Mouse (Mus musculus): ENCODE measurements at regions not wholly inside any gene's neighbourhood (a gene's known extent, or its start where the extent isn't known, plus 50 kb on each side); places are given as distances from the start of the nearest gene placed in this dataset.
"Not testable (repeated sequence)": the region's sequence is repeated elsewhere in the genome, so short reads cannot be mapped to it uniquely, and the experiment has no call there.

GRCm38 (mm10) chr12:14253336-14253735 lies 101.5 kb upstream of the Fam84a start:
- DNase-seq (ENCODE audit: low spot score in 2 of 2), result peak; percentile 27 to 58

- no peak for DNase-seq (ENCODE audit: low spot score in 2 of 2)
Observed at GRCm38 (mm10) chr12:14250124-14250523, 98.3 kb upstream of the Fam84a start.

GRCm38 (mm10) chr12:14242720-14243119 lies 90.9 kb upstream of the Fam84a start:
- DNase-seq (ENCODE audit: low spot score in 2 of 2), result not testable (repeated sequence)

GRCm38 (mm10) chr12:14237699-14238098 lies 85.8 kb upstream of the Fam84a start:
- DNase-seq (ENCODE audit: low spot score in 2 of 2), result peak in 1 of 2 experiments; percentile 17

GRCm38 (mm10) chr12:14235351-14235750 lies 83.5 kb upstream of the Fam84a start:
- peak in 1 of 2 experiments; percentile 11 for DNase-seq (ENCODE audit: low spot score in 2 of 2)

- no peak for DNase-seq (ENCODE audit: low spot score in 2 of 2)
Observed at GRCm38 (mm10) chr12:14212618-14213017, 60.8 kb upstream of the Fam84a start.

GRCm38 (mm10) chr12:14209881-14210280 lies 58.0 kb upstream of the Fam84a start:
- DNase-seq (ENCODE audit: low spot score in 2 of 2), result no peak

- DNase-seq (ENCODE audit: low spot score in 2 of 2), result no peak
Observed at GRCm38 (mm10) chr12:14207288-14207687, 55.4 kb upstream of the Fam84a start.

GRCm38 (mm10) chr12:14204491-14204890 lies 52.6 kb upstream of the Fam84a start:
- no peak for DNase-seq (ENCODE audit: low spot score in 2 of 2)

Measured in left cerebral cortex, adult 18-20 months (tissue).